Mouse (Mus musculus): ENCODE data around the gene Cd248.

The Cd248 gene

DNA sequence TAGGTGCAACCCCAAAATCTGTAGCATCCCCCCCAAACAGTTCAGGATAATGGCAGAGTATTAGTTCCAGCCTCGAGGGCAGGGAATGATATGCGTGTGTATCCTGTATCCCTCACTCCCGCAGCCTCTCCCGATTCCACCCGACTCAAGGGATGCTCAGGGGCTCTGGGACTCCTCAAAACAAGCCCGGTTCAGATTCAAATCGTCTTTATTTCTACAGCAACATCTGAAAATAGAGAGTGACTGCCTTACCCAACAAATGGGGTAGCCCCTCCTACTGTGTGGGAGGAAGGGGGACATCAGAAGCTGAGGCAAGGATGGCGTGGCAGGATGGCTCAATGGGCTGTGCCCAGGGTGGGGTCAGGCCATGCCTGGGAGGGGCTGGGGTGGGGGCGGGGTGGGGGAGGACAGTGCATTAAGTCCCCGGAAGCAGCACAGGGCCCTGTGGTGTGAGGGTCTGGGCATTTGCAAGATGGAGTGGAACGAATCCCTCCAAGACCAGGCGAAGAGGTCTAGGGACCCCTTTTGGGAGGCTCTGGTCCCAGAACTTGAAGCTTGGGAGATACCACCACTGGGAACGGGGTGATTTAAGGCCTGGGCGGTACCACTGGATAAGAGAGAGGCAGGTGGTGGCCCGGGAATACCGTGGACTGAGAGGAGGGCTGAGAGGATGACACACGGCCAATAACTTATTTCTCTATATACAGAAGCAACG, 39.8 kb downstream of the Cd248 start:
- DNase-seq (ENCODE audit: low read depth), result no peak

GRCm38 (mm10) chr19:5108271-5108575, 40.3 kb downstream of the Cd248 start:
- no peak for DNase-seq (ENCODE audit: low read depth)

DNA sequence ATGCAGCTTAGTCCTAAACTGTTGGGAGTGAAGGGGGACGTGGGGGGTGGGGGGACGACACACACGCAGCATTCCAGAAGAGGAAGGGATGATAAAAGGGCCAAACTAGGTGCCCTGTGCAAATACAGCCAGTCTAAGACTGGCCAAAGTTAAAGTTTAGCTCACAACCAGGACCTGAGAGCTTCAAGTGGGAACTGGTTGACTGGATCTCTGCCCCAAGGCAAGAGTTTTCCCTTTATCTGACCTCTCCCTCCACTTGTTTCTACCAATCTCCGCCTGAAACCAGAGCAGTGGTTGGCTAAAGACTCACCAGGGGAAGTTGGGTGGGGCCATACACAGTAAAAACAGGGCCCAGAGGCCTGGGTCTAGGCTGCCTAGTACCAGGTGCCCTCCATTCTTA, 40.8 kb downstream of the Cd248 start:
- no peak for DNase-seq (ENCODE audit: low read depth)

DNA sequence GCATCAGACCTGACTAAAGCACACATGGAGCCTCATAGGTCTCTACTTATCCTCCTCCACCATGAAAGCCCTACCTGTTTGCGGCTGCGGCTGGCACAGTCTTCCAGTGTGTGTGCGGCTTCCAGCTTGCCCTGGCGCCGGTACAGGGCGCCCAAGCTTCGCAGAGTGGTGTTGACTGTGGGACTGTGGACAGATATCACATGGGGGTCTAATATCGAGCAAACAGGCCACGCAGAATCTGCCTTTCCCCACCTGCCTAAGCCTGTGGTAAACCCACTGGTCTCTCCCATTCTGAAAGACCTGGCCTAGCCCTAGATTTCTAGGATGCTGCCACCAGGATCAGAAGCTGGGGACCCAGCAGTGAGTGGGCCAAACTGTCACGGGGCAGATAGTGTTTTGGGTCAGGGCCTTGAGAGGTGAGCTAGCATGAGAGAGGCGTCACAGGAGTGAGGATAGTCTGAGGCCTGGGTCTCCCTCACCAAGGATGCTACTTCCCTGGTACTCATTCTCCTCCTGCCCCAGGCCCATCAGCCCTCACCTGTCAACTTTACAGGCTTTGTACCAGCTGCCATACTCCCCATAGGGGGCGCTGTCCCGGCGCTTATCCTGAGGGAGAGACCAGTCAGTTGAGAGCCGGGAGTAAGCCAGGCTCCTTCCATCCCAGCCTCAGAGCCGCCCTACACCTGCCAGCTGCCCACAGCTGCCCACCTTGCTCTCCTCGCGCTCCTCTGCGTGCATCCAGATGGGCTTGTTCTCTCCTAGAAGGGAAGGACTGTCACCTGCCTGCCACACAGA, 42.0 kb downstream of the Cd248 start:
- no peak for DNase-seq (ENCODE audit: low read depth)

DNA sequence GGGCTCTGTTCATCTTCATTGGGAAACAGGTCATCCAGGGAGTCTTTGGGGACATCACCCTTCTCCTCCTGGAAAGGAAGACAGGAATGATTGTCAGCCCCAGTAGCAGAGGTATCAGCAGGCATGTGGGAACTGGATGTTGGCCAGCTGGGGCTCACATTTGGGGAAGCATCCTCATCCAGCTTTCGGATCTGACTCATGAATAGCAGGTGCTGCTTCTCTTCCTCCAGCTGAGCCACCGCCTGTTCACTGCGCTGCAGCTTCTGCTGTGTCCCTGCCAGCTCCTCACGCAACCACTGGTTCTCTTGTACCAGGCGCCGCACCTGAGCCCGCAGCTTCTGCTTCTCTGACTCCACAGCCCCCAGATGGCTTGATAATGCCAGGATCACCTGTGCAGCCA, 45.9 kb downstream of the Cd248 start:
- no peak for DNase-seq (ENCODE audit: low read depth)

GRCm38 (mm10) chr19:5117494-5118383, 49.9 kb downstream of the Cd248 start:
- peak; percentile 74 for DNase-seq (ENCODE audit: low read depth)

GRCm38 (mm10) chr19:5118384-5118698, 50.5 kb downstream of the Cd248 start, which contains the start of gene Klc2:
TSS of gene Klc2 (minus strand) at chr19:5118560.
- no peak for DNase-seq (ENCODE audit: low read depth)
